Mouse (Mus musculus) myocyte (in vitro differentiated cells): ENCODE measurements around the gene Glipr1.

Experiments
- E2F4 ChIP-seq: IDR thresholded peaks from one replicate; pipeline ENCODE4 v1.6.1; 2011; ENCODE audit warnings: mild to moderate bottlenecking, control low read depth, moderate library complexity; ENCODE audit not compliant: insufficient read depth
- MYOD1 ChIP-seq, 3 experiments: IDR thresholded peaks; one replicate each; pipeline ENCODE4 v1.6.1; 2011; ENCODE audit warnings: control low read depth in 2 of 3, low read depth in 2 of 3, mild to moderate bottlenecking in 2 of 3, moderate library complexity in 1 of 3; ENCODE audit not compliant: insufficient read length in 2 of 3, control insufficient read depth in 1 of 3
- POLR2A ChIP-seq: IDR thresholded peaks from one replicate; pipeline ENCODE4 v1.6.1; 2011; ENCODE audit warnings: low read depth, mild to moderate bottlenecking, control low read depth, moderate library complexity; ENCODE audit not compliant: insufficient read length
- POLR2AphosphoS2 ChIP-seq: IDR thresholded peaks from one replicate; pipeline ENCODE4 v1.6.1; 2011; ENCODE audit warnings: low read depth, control low read depth; ENCODE audit not compliant: insufficient read length
- TCF12 ChIP-seq: IDR thresholded peaks from one replicate; pipeline ENCODE4 v1.6.1; 2011; ENCODE audit warnings: mild to moderate bottlenecking, control low read depth; ENCODE audit not compliant: poor library complexity, insufficient read depth, severe bottlenecking
- TCF3 ChIP-seq: IDR thresholded peaks from one replicate; pipeline ENCODE4 v1.6.1; 2011; ENCODE audit warnings: low read depth, control low read depth; ENCODE audit not compliant: insufficient read length
- USF1 ChIP-seq: IDR thresholded peaks from one replicate; pipeline ENCODE4 v1.6.1; 2011; ENCODE audit warnings: low read depth, mild to moderate bottlenecking, control low read depth, moderate library complexity

GRCm38 (mm10) chr10:111971929-111972328 lies 30.5 kb downstream of the Glipr1 start:
- TF ChIP-seq E2F4 (no peak), POLR2A (no peak), POLR2AphosphoS2 (no peak), TCF12 (no peak), MYOD1 (IDR thresholded peaks at IDR 0.05; ENCODE audit: control insufficient read depth in 1 of 3, insufficient read length in 2 of 3, low read depth in 2 of 3) (no peak), TCF3 (no peak), USF1 (no peak)
